Mouse (Mus musculus) heart, embryonic 10.5 days (tissue): ENCODE measurements around the gene Tmub2. TPM values are rescaled to one million over a fixed set of nuclear protein-coding genes. Genes with fewer than 3 reads are reported as not detected.

ENCODE experiments used
- DNase-seq: peaks from one replicate; pipeline ENCODE4 v3.0.0-alpha.2; 2017; ENCODE audit warnings: low spot score
- H3K27ac ChIP-seq: fragments of 300-500 bp; sonication (generic); 2 replicates; pipeline ENCODE4 v1.5.1; 2016; ENCODE audit warnings: mild to moderate bottlenecking
- H3K27me3 ChIP-seq: fragments of 300-500 bp; sonication (generic); 2 replicates; pipeline ENCODE4 v1.6.1; 2016; ENCODE audit warnings: mild to moderate bottlenecking; ENCODE audit not compliant: poor library complexity, insufficient read depth, severe bottlenecking
- H3K36me3 ChIP-seq: fragments of 300-500 bp; sonication (generic); 2 replicates; pipeline ENCODE4 v1.6.1; 2016; ENCODE audit warnings: mild to moderate bottlenecking, moderate library complexity
- H3K4me1 ChIP-seq: fragments of 300-500 bp; sonication (generic); 2 replicates; pipeline ENCODE4 v1.6.1; 2016; ENCODE audit warnings: mild to moderate bottlenecking
- H3K4me3 ChIP-seq: fragments of 300-500 bp; sonication (generic); 2 replicates; pipeline ENCODE4 v1.5.1; 2016; ENCODE audit warnings: mild to moderate bottlenecking, moderate library complexity
- H3K9me3 ChIP-seq: fragments of 300-500 bp; sonication (generic); 2 replicates; pipeline ENCODE4 v1.6.1; 2016; ENCODE audit warnings: mild to moderate bottlenecking, moderate library complexity
- WGBS: fragments of 180-500 bp; shearing (Covaris S2); methylation state at CpG from one replicate; pipeline ENCODE4 v1.1.7; 2016; 5-methylcytosine and 5-hydroxymethylcytosine counted together
- polyA plus RNA-seq: library from polyadenylated mRNA; unstranded; fragments of >200 nt; fragmentation: Nextera tagmentation; extraction: Ambion mirVana; gene quantifications from 2 replicates; pipeline ENCODE4 v1.2.1, GENCODE M21; 2016

Tmub2 gene
- polyA plus RNA-seq, 1 experiment from 2014 or later = 41.8 TPM

DNA sequence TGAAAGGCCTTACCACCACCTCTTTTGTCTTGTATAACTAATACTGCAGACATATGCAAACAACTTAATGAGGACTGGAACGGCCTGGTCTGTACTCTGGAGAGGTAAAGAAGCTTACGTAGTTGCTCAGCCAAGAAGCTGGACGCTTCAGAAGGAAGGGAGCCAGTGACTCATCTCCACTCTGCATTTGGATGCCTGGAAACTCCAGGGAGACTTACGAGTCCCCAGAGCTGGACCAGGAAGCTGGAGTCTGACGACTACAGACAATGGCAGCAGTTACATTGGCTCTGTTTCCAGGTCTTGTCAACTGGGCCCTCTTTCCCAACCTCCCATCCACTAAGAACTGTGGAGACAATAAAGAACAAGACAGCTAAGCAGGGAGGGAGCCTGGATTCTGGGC, 42.5 kb downstream of the Tmub2 start:
- Histone ChIP-seq H3K27me3 (no peaks in the 10 kb centered on the region), H3K4me1 (peaks cover 7% of the 10 kb centered on the region; the same call in 1 of the 2 replicates), H3K4me3 (no peak overlapping the region), H3K9me3 (no peaks in the 10 kb centered on the region), H3K36me3 (no peaks in the 10 kb centered on the region), H3K27ac (no peak overlapping the region)
- WGBS = 58% methylated on average over 5 of the region's 5 CpGs
- no peak for DNase-seq

DNA sequence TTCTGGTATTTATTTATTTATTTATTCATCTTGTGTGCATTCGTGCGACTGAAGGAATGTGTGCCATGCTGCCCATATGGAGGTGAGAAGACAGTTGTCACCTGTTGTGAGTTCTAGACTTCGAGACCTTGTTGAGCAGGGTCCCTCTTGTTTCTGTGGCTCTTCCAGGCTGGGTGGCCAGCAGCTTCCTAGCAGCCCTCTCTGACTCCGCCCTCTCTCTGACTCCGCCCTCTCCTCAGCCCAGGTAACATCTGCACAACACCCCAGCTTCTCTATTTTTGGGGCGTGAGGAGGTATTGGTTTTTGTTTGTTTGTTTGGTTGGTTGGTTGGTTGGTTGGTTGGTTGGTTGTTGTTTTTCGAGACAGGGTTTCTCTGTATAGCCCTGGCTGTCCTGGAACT, 43.1 kb downstream of the Tmub2 start:
- no peak for DNase-seq
- WGBS = 71% methylated on average over 7 of the region's 7 CpGs
- no peaks in the 10 kb centered on the region for H3K9me3 ChIP-seq
- H3K27me3 ChIP-seq = no peaks in the 10 kb centered on the region
- no peak overlapping the region for H3K27ac ChIP-seq
- H3K36me3 ChIP-seq = no peaks in the 10 kb centered on the region
- peaks cover 7% of the 10 kb centered on the region; the same call in 1 of the 2 replicates for H3K4me1 ChIP-seq
- no peak overlapping the region for H3K4me3 ChIP-seq

DNA sequence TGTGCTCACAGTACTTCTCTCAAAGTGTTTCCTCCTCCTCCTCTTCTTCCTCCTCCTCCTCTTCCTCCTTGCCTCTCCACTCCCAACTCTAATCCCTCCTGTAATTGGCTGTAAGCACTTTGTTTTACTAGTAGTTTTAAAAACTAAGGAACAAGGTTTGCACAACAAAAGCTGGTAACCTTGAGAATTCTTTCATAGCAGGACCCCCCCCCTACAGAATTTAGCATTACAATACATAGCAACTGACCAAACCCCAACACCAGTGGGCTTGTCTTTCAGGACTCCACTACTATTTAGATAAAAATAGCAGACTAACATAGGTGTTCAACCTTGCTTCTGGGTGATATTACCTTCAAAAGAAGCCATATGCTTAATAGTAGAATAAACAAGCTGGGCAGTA, 44.8 kb downstream of the Tmub2 start:
- Histone ChIP-seq H3K36me3 (no peaks in the 10 kb centered on the region), H3K4me1 (peaks cover 7% of the 10 kb centered on the region; the same call in 1 of the 2 replicates), H3K9me3 (no peaks in the 10 kb centered on the region), H3K27ac (no peak overlapping the region), H3K4me3 (no peak overlapping the region), H3K27me3 (no peaks in the 10 kb centered on the region)
- no peak for DNase-seq

DNA sequence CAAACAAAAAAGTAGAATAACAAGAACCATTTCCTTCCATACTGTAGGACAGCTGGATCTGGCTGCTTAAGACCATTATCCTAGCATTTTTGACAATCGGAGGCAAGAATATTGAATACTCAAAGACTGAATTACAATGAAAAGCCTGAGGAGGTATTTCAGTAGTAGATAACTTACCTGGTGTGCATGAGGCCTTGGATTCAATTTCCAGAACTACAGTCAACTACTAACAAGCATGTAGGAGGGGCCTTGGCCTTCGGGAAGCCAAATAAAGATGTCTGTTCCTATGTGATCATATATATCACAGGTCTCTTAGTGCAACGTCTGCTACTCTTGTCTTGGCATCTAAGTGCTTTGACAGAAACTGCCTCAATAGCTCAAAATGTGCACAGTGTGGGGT, 45.3 kb downstream of the Tmub2 start:
- H3K27me3 ChIP-seq = no peaks in the 10 kb centered on the region
- DNase-seq = no peak
- H3K27ac ChIP-seq = no peak overlapping the region
- no peaks in the 10 kb centered on the region for H3K9me3 ChIP-seq
- no peak overlapping the region for H3K4me3 ChIP-seq
- 71% methylated on average over 3 of the region's 3 CpGs for WGBS
- peaks cover 7% of the 10 kb centered on the region for H3K4me1 ChIP-seq
- H3K36me3 ChIP-seq = no peaks in the 10 kb centered on the region

DNA sequence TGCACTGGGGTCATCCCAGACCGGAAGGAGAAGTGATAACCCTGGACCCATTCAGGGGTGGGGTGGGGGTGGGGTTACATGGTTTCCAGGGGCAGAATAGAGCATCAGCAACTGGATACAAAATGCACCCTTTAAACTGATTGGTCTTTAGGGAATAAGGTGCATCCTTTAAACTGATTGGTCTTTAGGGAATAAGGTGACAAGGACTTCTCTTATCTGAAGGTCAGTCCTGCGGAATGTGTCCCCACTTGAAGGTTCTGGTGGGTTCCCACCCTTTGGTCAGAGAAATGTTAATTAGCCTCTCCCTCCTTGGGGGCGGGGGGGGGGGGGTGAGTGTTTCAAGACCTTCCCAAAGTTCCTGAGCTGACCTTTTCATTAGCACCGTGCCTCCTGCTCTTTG, 47.1 kb downstream of the Tmub2 start:
- H3K4me1 ChIP-seq = peaks cover 7% of the 10 kb centered on the region
- no peaks in the 10 kb centered on the region for H3K27me3 ChIP-seq
- DNase-seq = no peak
- no peaks in the 10 kb centered on the region for H3K36me3 ChIP-seq
- no peaks in the 10 kb centered on the region for H3K9me3 ChIP-seq
- no peak overlapping the region for H3K4me3 ChIP-seq
- 47% methylated on average over 4 of the region's 4 CpGs for WGBS
- H3K27ac ChIP-seq = no peak overlapping the region

DNA sequence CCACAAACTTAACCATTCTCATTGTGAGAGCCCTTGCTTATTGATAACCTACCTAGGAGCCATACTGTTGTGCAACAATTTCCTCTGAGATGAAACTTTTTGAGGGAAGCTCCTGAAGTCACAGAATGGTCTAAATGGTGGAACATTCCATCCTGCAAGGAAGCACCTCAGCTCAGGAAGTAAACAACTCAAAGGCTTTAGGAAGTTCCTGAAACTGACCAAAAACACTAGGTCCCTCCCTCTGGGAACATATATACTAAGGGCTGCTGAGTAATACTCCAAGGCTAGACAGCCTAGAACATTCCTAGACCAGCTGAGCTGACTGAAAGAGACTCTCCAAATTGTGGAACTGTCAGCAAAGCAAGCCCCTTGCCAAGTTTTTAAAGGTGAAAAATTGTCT, 48.3 kb downstream of the Tmub2 start:
- peaks cover 7% of the 10 kb centered on the region for H3K4me1 ChIP-seq
- no peak overlapping the region for H3K4me3 ChIP-seq
- H3K27ac ChIP-seq = no peak overlapping the region
- no peaks in the 10 kb centered on the region for H3K27me3 ChIP-seq
- no peaks in the 10 kb centered on the region for H3K9me3 ChIP-seq
- H3K36me3 ChIP-seq = no peaks in the 10 kb centered on the region
- no peak for DNase-seq

DNA sequence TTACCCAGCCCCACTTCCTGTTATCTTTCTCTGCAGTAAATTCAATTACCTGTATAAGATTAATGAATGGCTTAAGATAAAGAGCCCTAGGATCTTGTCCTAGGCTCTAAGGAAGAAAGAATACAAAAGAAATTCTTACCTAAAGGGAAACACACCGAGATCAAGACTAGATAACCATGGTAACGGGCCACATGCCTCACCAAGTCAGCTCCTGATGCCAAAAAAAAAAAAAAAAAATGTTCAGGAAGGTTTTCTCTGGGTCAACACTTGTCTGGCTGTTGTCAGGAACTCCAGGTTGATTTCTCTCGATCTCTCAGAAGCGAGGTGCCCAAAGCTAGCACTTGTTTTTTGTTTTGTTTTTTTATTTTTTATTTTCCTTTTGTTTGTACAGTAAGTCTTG, 49.3 kb downstream of the Tmub2 start:
- no peak for DNase-seq
- Histone ChIP-seq H3K4me1 (peaks cover 7% of the 10 kb centered on the region), H3K9me3 (no peaks in the 10 kb centered on the region), H3K27ac (no peak overlapping the region), H3K27me3 (no peaks in the 10 kb centered on the region), H3K36me3 (no peaks in the 10 kb centered on the region), H3K4me3 (no peak overlapping the region)
- 65% methylated on average over 4 of the region's 4 CpGs for whole genome bisulfite sequencing

DNA sequence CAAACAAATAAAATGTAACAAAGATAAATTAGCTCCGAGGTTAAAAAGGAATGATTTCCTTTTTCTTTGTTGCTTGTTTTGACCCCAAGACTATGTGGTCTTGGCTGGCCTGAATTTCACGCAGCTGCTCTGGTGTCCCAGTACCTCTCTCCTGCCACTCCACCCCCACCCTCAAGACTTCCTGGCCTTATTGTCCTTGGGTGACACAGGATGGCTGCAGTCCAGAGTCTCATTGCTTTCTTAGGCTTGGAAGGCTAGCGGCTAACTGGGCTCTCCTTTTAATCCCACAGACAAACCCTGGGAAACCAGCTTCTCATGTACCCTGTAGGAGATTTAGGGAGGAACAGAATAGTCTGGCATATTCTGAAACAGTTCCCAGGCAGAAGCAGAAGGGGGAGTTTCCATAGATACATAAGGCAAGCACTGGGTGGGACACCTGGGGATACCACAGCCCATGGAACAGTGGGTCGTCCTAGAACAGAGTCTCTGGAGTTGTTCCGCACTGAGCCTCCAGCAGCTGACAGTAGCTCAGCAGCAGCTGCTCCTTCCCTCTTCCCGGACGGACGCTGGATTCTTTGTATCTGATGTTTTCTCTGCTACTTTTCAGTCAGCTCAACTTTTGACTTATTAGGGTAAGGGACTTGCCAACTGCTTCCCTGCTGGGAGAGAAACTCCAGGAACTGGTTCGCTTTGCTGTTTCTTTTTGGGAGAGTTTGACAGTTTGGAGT, 50.4 kb downstream of the Tmub2 start:
- Histone ChIP-seq H3K27ac (no peak overlapping the region), H3K4me1 (peaks cover 9% of the 10 kb centered on the region), H3K9me3 (no peaks in the 10 kb centered on the region), H3K36me3 (no peaks in the 10 kb centered on the region), H3K27me3 (no peaks in the 10 kb centered on the region), H3K4me3 (0 out of 2 replicates have a peak overlapping the region, but pooled peaks have one; percentile 3)
- DNase-seq = no peak
- WGBS = 34% methylated on average over 9 of the region's 9 CpGs

DNA sequence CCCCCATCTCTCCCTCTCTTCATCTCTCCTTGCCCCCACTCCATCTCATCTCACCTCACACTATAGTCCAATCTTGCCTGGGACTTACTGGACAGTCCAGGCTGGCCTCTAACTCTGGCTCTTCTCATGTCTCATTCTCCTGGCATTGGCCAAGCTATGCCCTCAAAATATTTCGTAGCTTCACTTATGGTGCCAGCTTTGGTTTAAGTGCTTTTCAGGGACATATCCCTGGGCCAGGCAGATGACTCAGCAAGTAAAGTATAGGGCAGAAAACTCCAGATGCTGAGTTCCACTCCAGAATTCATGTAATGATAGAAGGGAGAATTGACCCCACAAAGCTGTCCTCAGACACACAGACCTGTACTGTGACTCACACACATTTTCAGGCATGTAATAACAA, 51.5 kb downstream of the Tmub2 start:
- H3K4me3 ChIP-seq = no peak overlapping the region
- H3K9me3 ChIP-seq = no peaks in the 10 kb centered on the region
- no peaks in the 10 kb centered on the region for H3K36me3 ChIP-seq
- no peaks in the 10 kb centered on the region for H3K27me3 ChIP-seq
- H3K4me1 ChIP-seq = peaks cover 9% of the 10 kb centered on the region
- H3K27ac ChIP-seq = no peak overlapping the region
- 76% methylated on average over 1 of the region's 1 CpGs for whole genome bisulfite sequencing
- no peak for DNase-seq

DNA sequence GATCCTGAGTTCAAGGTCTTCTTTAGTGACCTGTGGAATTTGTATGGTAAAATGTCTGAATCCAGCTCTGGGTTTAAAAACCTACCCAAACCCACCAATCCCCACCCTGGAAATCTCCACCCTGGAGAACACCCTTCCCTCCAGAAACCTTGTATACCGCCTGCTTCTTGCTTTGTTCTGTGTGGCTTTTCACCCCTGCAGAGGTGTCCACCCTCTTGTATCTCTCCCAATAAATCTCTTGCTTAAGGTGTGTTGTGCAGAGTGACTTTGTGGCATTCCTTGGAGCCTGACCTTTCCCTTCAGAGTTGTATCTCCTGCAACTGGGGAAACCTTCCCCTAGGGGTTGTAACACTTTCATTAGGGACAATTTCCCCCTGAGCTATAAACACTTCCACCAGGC, 53.2 kb downstream of the Tmub2 start:
- no peaks in the 10 kb centered on the region for H3K9me3 ChIP-seq
- WGBS = 52% methylated on average over 1 of the region's 1 CpGs

DNA sequence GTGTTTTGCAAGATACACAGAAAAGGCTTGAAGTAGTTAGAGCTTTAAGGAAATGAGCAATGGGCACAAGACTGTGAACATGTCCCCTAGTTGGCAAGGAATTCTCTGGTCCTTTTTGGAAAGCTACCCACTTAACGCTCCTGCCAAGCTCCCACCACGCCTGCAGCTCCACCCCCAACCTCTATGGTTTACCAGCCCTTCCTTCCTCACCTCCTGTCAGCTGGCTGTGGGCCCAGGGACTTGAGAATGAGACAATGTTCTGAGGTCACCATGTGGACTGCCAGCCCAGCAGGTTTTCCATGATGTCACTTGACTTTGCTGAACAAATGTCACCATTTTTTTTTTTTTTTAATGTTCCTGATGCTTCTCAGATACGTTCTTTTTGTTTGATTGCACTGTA, 53.8 kb downstream of the Tmub2 start:
- 41% methylated on average over 3 of the region's 3 CpGs for WGBS
- Histone ChIP-seq H3K27ac (no peak overlapping the region), H3K4me1 (peaks cover 2% of the 10 kb centered on the region), H3K9me3 (no peaks in the 10 kb centered on the region), H3K4me3 (no peak overlapping the region), H3K36me3 (no peaks in the 10 kb centered on the region), H3K27me3 (no peaks in the 10 kb centered on the region)
- no peak for DNase-seq

More for the DNA sequence above, 53.2 kb downstream of the Tmub2 start:
- H3K27me3 ChIP-seq = no peaks in the 10 kb centered on the region
- no peak overlapping the region for H3K27ac ChIP-seq
- no peak overlapping the region for H3K4me3 ChIP-seq
- no peaks in the 10 kb centered on the region for H3K36me3 ChIP-seq
- DNase-seq = no peak
- peaks cover 2% of the 10 kb centered on the region for H3K4me1 ChIP-seq

Other genes with a start within 250 kb of the Tmub2 start
- 0.83 and 0.94 TPM in 2 replicates for gene Cd300lg, start 243.4 kb upstream of the Tmub2 start, polyA plus RNA-seq
- gene Mpp2, start 196.4 kb upstream of the Tmub2 start, polyA plus RNA-seq = 19.0 and 20.1 TPM in 2 replicates
- gene Ppy, start 183.6 kb upstream of the Tmub2 start, polyA plus RNA-seq = not detected in 2 replicates
- 3.0 TPM in 1 of 2 replicates, not detected in the other for gene Pyy, start 177.1 kb upstream of the Tmub2 start, polyA plus RNA-seq
- 0.25 and 1.3 TPM in 2 replicates for gene Nags, start 139.4 kb upstream of the Tmub2 start, polyA plus RNA-seq
- 40.8 and 44.6 TPM in 2 replicates for gene Tmem101, start 128.5 kb upstream of the Tmub2 start, polyA plus RNA-seq
- 90.9 and 108 TPM in 2 replicates for gene Lsm12, start 99.6 kb upstream of the Tmub2 start, polyA plus RNA-seq
- gene G6pc3, start 95.3 kb upstream of the Tmub2 start, polyA plus RNA-seq = 35.0 and 40.9 TPM in 2 replicates
- gene Hdac5, start 54.8 kb upstream of the Tmub2 start, polyA plus RNA-seq = 84.9 and 103 TPM in 2 replicates
- gene BC030867, start 36.0 kb upstream of the Tmub2 start, polyA plus RNA-seq = 16.5 and 19.4 TPM in 2 replicates
- 0.06 and 0.08 TPM in 2 replicates for gene Asb16, start 16.2 kb upstream of the Tmub2 start, polyA plus RNA-seq
- gene Atxn7l3, start 11.7 kb downstream of the Tmub2 start, polyA plus RNA-seq = 9.1 and 14.3 TPM in 2 replicates
- 60.4 and 75.4 TPM in 2 replicates for gene Ubtf, start 34.8 kb downstream of the Tmub2 start, polyA plus RNA-seq
- gene Slc4a1, start 81.3 kb downstream of the Tmub2 start, polyA plus RNA-seq = 88.9 and 128 TPM in 2 replicates
- 0.74 and 1.8 TPM in 2 replicates for gene Rundc3a, start 108.5 kb downstream of the Tmub2 start, polyA plus RNA-seq
- 313 and 314 TPM in 2 replicates for gene Slc25a39, start 123.0 kb downstream of the Tmub2 start, polyA plus RNA-seq
- 109 and 151 TPM in 2 replicates for gene Grn, start 145.4 kb downstream of the Tmub2 start, polyA plus RNA-seq
- 1.7 and 3.6 TPM in 2 replicates for gene Fam171a2, start 162.8 kb downstream of the Tmub2 start, polyA plus RNA-seq
- gene Itga2b, start 185.2 kb downstream of the Tmub2 start, polyA plus RNA-seq = 13.2 and 19.5 TPM in 2 replicates